Mouse (Mus musculus) bone marrow macrophage, adult 2 months (primary cell): ENCODE results near the gene Nek8.

Experiments used
- CTCF ChIP-seq: IDR thresholded peaks from 2 replicates; pipeline ENCODE4 v1.5.1; 2012; ENCODE audit warnings: low read depth, mild to moderate bottlenecking, low read length, moderate library complexity
- POLR2A ChIP-seq: IDR thresholded peaks from 2 replicates; pipeline ENCODE4 v1.6.1; 2012; ENCODE audit warnings: mild to moderate bottlenecking, low read depth, low read length, borderline replicate concordance

GRCm38 (mm10) chr11:78123782-78124181 is 52.7 kb downstream of the Nek8 start:
- TF ChIP-seq CTCF (no peak), POLR2A (no peak)
